Mouse (Mus musculus) bone marrow macrophage, adult 2 months (primary cell): Measurements from ENCODE around the gene Ndrg2.

ENCODE experiments used
- CTCF ChIP-seq: IDR thresholded peaks from 2 replicates; pipeline ENCODE4 v1.5.1; 2012; ENCODE audit warnings: low read depth, mild to moderate bottlenecking, low read length, moderate library complexity
- POLR2A ChIP-seq: IDR thresholded peaks from 2 replicates; pipeline ENCODE4 v1.6.1; 2012; ENCODE audit warnings: mild to moderate bottlenecking, low read depth, low read length, borderline replicate concordance

DNA sequence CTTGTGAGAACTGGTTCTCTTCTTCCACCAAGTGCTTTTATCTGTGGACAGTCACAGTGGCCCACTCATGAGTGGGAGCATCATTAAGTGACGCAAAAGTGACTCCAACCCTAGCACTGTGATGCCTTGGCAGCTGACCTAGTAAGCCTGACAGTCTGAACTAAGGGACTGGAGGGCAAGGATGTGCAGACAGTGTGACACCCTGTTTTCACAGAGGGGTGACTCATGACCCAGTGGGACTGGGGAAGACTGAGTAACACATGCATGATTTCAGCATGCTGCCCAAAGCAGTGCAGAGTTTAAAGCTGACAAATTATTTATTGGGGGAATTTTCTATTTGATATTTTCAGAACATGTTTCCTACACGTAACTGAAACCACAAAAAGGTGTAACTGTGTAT, 43.2 kb downstream of the Ndrg2 start:
- TF ChIP-seq CTCF (no peak), POLR2A (no peak)
